Mouse (Mus musculus): Measurements from ENCODE around the gene Rbm20.

Gene Rbm20

DNA sequence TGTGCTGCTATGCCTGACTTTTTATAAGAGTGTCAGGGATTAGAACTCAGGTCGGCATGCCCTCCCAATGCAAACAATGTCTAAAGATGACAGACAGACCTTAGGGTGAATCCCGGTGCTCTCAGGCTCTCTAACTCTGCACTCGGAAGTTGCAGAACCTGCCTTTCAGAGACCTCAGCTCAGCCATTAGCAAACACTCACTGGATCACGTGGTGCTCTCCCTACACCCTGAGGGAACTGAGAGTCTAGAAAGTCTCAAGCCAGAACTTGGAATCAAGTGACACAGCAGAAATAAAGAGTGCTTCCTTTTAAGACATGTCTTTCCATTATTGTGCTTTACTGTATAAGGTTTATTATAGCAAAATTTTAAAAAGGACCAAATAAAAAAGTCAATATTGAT, 177.9 kb downstream of the Rbm20 start:
- peak; percentile 68 for DNase-seq

GRCm38 (mm10) chr19:53855781-53856180, 178.7 kb downstream of the Rbm20 start:
- no peak for DNase-seq

- DNase-seq: no peak
Observed at GRCm38 (mm10) chr19:53856794-53857193, 179.7 kb downstream of the Rbm20 start.

DNA sequence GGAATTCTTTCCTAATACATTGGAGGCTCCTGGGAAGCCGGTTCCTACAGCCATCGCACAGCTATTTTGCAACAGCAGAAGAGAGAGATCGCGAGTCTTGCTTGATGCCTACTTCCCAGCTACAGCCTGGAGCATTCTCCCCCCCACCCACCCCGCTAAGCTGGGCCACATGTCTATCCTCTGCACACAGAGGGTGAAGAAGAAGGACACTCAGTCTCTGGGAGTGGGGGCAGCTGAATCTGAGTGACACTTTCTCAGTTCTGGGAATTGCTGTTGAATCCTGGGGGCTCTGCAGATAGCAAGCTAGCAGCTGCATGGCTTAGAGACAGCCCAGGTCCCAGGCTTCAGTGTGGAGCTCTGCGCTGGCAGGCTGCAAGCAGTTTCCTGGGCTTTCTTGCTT, 180.9 kb downstream of the Rbm20 start:
- no peak for DNase-seq

- peak; percentile 49 for DNase-seq
Observed at GRCm38 (mm10) chr19:53859149-53859548, 182.0 kb downstream of the Rbm20 start.

DNA sequence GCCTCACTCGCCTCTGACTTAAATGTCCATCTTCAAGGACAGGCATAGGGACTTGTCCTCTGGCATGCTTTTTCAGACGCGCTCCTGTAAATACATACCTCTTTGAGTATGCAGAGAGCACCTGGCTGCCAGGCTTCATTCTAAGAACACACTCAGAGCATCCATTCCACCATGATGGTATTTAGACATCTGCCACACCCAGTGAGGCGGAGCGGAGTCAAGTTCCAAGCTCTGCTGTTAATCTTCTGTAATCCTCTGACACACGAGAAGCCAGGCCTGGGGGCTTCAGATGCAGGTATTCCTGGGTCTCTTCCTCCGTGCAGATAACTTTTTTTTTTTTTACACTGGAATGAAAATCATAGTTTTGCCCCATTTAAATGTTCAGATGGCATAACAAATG, 182.5 kb downstream of the Rbm20 start:
- no peak for DNase-seq

GRCm38 (mm10) chr19:53861346-53861745, 184.2 kb downstream of the Rbm20 start:
- no peak for DNase-seq

DNA sequence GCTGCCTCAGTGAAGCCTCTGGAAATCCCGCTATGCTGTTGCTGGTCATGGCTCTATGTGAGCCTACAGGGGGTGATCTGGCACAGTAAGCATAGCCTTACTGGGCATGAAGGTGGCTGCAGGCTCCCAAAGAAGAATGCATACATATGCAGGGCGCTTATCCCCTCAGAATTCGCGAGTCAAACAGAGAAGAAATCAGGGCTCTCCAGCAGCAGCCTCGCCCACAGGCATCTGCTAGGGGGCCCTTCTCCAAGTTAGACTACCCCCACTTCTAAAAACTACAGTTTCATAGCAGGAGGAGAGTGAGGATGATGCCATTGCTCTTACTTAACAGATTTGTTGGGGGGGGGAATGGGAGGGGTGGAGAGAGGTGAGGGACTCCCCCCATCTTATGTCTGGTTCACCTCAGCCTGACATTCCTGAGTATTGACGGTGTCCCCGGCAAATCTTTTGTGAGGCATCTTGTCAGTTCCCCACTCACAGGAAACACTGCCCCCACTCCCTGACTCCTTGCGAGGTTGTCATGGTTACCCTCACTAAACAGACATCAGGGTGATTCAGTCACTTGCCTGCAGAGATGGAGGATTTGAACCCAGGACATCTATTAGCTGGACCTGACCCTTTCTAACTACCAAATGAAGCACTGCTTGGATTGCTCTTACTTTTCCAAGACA, 185.6 kb downstream of the Rbm20 start:
- DNase-seq: no peak

- DNase-seq: no peak
Observed at GRCm38 (mm10) chr19:53867238-53867637, 190.1 kb downstream of the Rbm20 start.

DNA sequence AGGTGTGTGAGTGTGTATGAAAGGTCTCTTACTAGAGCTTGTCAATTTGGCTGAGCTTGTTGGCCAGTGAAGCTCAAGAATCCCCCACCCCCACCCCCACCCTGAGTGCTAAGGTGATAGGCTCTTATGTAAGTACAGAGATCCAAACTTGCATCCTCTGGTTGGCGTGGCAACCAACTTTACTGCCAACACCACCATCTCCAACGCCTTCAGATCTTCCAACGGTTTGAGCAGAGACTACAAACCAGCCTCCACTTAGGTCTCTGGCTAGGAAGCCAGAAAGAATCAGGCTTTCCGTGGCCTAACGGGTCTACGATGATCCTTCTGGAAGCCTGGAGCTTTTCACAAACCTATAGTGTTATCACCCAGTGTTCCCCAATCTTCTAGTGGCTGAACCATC, 191.0 kb downstream of the Rbm20 start:
- DNase-seq: no peak

DNA sequence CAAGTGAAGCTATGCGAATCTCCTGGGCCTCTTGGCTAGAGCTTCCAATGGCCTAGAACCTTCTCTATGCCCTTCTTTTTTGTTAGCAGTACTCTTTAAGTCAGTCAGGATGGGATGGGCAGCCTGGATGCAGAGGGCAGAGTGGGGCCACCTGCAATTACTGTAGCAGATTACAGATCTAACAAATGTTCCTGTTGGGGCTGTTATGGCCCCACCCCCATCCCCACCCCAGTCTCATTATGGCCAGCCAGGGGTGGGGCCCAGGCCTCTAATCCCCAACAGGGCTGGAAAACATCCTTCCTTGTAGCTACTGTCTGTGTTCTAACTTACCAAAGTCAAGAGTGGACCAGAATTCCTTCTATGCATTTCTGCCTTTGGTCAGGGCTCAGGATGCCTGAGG, 191.7 kb downstream of the Rbm20 start:
- DNase-seq: no peak

DNA sequence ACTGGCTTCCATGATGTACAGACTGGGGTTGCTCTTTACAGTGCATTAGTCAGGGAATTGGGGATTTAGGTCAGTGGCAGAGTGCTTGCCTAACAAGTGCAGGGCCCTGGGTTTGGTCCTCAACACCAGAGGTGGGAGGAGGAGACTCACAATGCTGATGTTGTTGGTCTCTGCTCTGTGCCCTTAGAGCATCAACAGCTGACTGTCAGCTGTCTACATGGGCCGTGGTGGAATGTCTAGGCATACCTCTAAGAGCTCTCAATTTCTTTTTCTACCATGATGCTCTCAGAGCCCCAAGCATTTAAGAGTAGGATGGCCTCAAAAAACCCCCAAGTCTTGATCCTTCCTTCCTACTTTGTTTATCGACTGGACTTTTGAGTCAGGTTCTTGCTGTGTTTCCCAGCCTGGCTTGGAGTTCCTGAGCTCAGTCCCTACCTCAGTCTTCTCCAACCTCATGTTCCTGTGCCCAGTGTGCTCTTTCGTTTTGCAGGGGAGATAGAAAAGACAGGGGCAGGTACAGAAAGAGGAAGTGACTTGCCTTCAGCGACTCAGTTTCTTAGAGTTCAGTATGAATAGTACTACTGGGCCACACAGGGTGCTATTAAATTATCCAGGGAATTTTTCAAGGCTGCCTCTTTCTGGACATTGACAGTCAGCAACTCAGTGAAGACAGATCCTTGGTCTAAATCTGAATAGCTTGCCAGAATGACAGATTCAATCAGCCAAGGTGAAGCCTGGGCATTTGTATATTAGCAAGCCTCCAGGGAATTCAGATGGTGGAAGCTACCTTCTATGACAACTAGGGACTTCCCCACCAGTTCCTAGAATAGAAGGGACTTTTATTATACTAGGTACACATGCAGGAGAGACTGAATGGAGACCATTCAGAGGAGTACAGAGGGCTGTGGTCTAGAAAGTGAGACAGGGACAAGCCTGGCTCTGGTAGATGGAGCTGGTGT, 192.6 kb downstream of the Rbm20 start:
- DNase-seq: no peak

GRCm38 (mm10) chr19:53870568-53870967, 193.5 kb downstream of the Rbm20 start:
- no peak for DNase-seq

DNA sequence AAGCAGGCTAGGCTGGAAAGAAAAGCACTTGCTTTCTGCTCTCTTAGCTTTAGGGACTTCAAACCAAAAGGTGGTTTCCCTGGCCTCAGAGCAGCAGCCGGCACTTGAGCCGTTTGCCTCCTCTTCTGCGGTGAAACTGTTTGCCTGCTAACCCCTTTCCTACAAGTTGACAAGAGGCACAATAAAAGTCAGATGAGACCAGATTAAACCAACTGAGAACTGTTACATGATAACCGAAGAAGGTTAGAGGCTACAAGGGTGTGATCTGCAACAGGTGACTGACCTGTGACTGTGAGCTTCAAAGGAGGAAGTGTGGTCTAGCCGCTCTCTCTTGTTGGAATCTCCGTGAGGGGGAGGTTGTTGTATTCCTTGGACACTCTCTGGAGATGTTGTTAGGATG, 194.4 kb downstream of the Rbm20 start:
- DNase-seq: no peak

- no peak for DNase-seq
Observed at GRCm38 (mm10) chr19:53872994-53873713, 196.0 kb downstream of the Rbm20 start.

DNA sequence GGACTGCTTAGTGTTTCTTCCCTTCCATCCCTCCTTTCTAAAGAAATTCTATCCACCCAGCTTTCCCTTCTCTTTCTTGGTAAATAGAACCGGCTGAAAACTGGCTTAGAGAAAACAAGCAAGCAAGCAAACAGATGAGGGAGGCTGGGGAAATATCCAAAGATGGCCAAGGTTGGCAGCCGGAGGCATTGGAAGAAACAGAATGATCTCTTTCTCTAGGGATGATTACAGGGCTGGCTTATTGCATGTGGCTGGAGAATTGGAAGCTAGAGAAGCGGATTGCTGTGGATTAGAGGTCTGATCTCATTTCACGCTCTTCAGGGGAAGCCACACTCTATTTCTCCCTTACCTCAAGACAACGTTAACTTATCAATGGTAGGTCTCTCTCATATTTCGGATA, 198.1 kb downstream of the Rbm20 start:
- DNase-seq: no peak

- no peak for DNase-seq
Observed at GRCm38 (mm10) chr19:53877779-53878178, 200.7 kb downstream of the Rbm20 start.

DNA sequence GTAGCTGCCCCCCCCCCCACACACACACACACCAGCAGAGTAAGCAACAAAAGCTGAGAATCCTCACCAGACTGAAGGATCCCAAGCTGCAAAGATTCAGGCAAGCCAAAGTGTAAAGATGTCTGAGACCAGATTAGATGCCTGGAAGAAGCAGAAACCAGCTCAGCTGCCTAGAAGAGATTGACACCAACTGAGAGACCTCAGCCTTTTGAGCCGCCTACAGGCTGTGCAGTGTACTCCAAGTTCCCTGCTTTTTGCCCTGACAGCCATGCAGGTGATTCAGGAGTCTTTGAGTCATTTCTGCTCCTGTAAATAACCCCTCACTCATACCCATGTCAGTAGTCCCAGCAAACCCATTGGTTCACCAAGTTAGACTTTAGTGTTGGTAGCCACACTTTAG, 203.4 kb downstream of the Rbm20 start:
- no peak for DNase-seq

- no peak for DNase-seq
Observed at GRCm38 (mm10) chr19:53881786-53882185, 204.7 kb downstream of the Rbm20 start.

DNA sequence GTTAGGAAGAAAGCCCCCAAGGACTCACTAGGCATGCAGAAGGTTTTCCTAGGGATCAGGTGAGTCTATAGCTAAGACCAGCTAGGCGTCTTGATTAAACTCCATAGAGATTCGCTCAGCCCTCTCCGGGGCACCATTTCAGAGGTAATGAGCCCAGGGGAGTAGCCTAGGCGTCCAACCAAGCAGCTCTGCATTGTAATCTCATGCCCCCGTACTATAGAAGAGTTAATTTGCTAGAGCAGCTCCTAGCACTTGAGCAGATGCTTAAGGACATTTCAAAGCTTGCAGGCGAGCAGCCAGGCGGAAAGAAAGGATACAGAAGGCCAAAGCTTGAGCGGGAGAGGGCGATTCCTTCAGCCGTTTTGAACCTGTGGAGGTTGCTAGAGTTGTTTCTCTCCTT, 208.3 kb downstream of the Rbm20 start:
- DNase-seq: no peak

DNA sequence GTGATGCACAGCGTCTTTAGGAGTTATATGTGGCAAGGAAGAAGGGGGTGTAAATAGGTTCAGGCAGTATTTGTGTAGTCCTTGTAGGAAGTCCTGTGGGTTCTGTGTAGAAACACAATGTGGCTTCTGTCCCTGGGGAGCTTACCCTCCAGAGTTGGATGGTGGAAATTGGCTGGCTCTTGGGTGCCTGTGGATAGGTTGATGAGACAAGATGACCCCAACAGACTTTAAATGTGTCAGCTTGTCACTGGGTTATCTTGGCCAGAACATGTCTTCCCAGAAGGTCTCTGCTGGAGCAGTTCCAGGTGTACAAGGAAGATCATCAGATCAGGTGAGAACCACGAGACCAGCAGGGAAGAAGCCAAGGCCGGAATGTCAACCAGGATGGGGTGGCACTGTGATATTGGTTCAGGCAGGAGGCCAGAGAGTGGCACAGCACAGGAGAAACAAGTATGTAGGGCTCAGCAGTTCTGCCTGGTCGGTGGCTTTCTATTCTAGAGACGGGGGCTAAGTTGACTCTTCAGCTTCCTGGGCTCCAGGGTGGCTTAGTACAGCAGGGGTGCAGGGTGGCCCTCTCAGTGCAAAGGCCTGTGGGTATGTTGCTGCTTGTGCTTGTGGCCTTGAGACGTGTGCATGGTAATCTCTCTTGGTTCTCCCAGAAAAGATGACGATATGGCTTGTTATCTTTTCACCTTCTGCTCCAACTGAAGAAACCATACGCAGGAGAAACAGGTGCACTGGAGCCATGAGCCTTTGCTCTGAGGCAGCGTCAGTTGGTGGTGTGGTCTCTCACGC, 209.7 kb downstream of the Rbm20 start:
- DNase-seq: no peak

- DNase-seq: no peak
Observed at GRCm38 (mm10) chr19:53887822-53888221, 210.7 kb downstream of the Rbm20 start.

DNA sequence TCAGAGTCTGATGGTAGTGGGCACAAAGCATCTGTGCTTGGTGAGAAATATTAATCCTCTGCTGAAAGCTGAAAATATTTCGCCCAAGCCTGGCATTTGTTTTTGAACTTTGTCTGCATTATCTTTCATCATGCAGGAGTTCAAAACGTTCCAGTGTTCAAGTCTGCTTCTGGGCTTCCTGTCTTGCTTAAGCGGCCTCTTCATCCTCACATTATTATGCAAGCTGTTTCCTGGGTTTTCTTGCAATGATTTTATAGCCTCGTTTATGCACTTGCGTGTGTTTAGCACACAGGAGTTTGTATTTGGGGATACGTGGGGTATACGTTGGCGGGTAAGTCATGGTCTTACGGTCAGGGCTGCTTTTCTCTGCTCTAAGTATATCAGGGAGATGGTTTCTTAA, 211.2 kb downstream of the Rbm20 start:
- no peak for DNase-seq
